Mouse (Mus musculus) forebrain, embryonic 13.5 days (tissue): ENCODE measurements around the gene Pak1. TPM values are rescaled to one million over a fixed set of nuclear protein-coding genes. Genes with fewer than 3 reads are reported as not detected.

Source experiments
- ATAC-seq: fragments of 200-750 bp; cut with Nextera tagmentation; 2 replicates; pipeline ENCODE4 v1.8.0; 2017
- H3K27ac ChIP-seq: fragments of 300-500 bp; sonication (generic); 2 replicates; pipeline ENCODE4 v1.5.1; 2015; ENCODE audit warnings: inconsistent platforms, mild to moderate bottlenecking, moderate library complexity
- H3K27me3 ChIP-seq: fragments of 300-500 bp; sonication (generic); 2 replicates; pipeline ENCODE4 v1.6.1; 2015; ENCODE audit warnings: mild to moderate bottlenecking, inconsistent platforms
- H3K36me3 ChIP-seq: fragments of 300-500 bp; sonication (generic); 2 replicates; pipeline ENCODE4 v1.6.1; 2015; ENCODE audit warnings: mild to moderate bottlenecking, inconsistent platforms; ENCODE audit not compliant: poor library complexity, severe bottlenecking
- H3K4me1 ChIP-seq: fragments of 300-500 bp; sonication (generic); 2 replicates; pipeline ENCODE4 v1.6.1; 2015; ENCODE audit warnings: inconsistent platforms
- H3K4me2 ChIP-seq: fragments of 300-500 bp; sonication (generic); 2 replicates; pipeline ENCODE4 v1.6.1; 2015; ENCODE audit warnings: inconsistent platforms, mild to moderate bottlenecking, moderate library complexity
- H3K4me3 ChIP-seq: fragments of 300-500 bp; sonication (generic); 2 replicates; pipeline ENCODE4 v1.5.1; 2015; ENCODE audit warnings: mild to moderate bottlenecking, inconsistent platforms
- H3K9ac ChIP-seq: fragments of 300-500 bp; sonication (generic); 2 replicates; pipeline ENCODE4 v1.6.1; 2015; ENCODE audit warnings: mild to moderate bottlenecking, inconsistent platforms
- H3K9me3 ChIP-seq: fragments of 300-500 bp; sonication (generic); replicated peaks from 2 replicates; pipeline ENCODE4 v1.6.1; 2016; ENCODE audit warnings: inconsistent platforms
- WGBS: fragments of 180-500 bp; shearing (Covaris S2); methylation state at CpG from one replicate; pipeline ENCODE4 v1.1.7; 2015; 5-methylcytosine and 5-hydroxymethylcytosine counted together
- polyA plus RNA-seq: library from polyadenylated mRNA; unstranded; fragments of >200 nt; fragmentation: Nextera tagmentation; extraction: Ambion mirVana; gene quantifications from 2 replicates; pipeline ENCODE4 v1.2.1, GENCODE M21; 2015

Pak1 gene
- polyA plus RNA-seq, 1 experiment from 2014 or later: 102 TPM

DNA sequence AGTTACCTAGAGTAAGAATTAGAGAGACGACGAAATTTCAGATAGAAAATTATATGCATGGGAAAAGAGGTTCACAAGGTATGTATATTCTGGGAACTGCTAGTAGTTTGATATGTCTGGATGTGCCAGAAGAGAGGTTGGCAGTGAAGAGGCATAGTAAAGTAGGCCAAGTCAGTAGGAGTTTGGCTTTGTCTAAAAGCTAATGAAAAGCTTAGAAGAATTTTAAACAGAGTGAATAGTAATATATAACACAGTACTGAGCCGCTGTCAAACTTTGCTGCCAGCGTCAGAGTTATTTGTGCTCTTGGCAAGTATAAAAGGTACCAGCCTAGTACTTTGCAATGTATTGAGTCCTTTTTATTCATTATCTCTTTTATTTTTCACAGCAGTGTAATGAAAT is 84.1 kb downstream of the Pak1 start:
- H3K9me3 ChIP-seq: no peaks in the 10 kb centered on the region
- H3K27ac ChIP-seq: no peak overlapping the region
- no peak overlapping the region for H3K9ac ChIP-seq
- peaks cover 7% of the 10 kb centered on the region; the same call in 1 of the 2 replicates for H3K36me3 ChIP-seq
- no peaks in the 10 kb centered on the region for H3K27me3 ChIP-seq
- ATAC-seq: no peak
- no peaks in the 10 kb centered on the region for H3K4me1 ChIP-seq
- no peak overlapping the region for H3K4me3 ChIP-seq
- H3K4me2 ChIP-seq: no peak overlapping the region
- WGBS: 86% methylated on average over 4 of the region's 4 CpGs

DNA sequence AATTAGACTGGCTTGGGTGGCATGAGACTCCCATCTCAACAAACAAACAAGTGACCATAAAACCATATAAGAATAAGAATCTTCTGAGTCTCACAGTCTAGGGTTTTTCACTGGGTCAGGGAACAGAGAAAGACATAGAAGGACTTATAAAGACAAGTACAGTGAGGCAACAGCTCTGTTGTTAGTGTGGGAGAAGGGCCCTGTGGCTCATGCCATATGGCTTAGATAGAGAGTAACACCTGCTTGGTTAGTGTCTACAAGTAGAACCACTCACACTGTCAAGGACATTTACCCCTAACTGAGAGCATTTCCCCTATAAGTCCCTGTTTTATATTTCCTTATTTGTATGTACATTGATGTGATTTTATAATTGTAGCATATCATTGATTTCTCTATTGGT is 85.0 kb downstream of the Pak1 start:
- ATAC-seq: no peak
- Histone ChIP-seq H3K4me1 (no peaks in the 10 kb centered on the region), H3K9me3 (no peaks in the 10 kb centered on the region)

DNA sequence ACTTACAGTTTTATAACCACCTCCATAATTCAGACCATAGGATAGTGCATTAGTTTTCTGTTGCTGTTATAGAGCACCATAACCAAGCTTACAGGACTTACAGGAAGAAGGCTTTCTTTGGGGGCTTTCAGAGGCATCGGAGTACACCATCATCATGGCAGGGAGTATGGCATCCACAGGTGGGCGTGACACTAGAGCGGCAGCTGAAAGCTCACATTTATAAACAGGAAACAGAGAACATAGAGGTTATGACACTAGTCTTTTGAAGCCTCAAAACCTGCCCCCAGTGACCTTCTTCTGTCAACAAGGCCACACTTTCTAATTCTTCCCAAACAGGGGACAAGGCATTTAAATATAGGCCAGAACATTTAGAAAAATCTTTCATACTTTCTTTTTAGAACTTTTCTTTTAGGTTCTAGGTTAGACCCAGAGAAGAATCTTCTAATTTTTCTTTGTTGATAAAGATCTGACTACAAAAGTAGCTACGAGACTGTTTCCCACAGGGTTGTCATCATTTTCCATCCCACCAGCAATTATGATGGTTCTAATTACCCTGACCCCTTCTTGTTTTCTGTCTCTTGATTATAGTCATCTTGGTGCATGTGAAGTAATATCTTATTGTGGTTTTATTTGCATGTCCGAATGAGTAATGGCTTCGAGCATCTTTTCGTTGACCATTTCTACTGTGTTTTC is 89.7 kb downstream of the Pak1 start:
- Histone ChIP-seq H3K4me1 (no peaks in the 10 kb centered on the region), H3K4me3 (no peak overlapping the region), H3K4me2 (no peak overlapping the region), H3K9ac (no peak overlapping the region), H3K9me3 (no peaks in the 10 kb centered on the region), H3K27me3 (no peaks in the 10 kb centered on the region), H3K27ac (no peak overlapping the region), H3K36me3 (0 out of 2 replicates have a peak, but pooled peaks cover 3% of the 10 kb centered on the region)
- no peak for ATAC-seq
- WGBS: 94% methylated on average over 7 of the region's 7 CpGs

More for the DNA sequence above, 85.0 kb downstream of the Pak1 start:
- no peak overlapping the region for H3K9ac ChIP-seq
- no peak overlapping the region for H3K4me2 ChIP-seq
- no peak overlapping the region for H3K4me3 ChIP-seq
- H3K27ac ChIP-seq: no peak overlapping the region
- H3K36me3 ChIP-seq: peaks cover 7% of the 10 kb centered on the region; the same call in 1 of the 2 replicates
- no peaks in the 10 kb centered on the region for H3K27me3 ChIP-seq

DNA sequence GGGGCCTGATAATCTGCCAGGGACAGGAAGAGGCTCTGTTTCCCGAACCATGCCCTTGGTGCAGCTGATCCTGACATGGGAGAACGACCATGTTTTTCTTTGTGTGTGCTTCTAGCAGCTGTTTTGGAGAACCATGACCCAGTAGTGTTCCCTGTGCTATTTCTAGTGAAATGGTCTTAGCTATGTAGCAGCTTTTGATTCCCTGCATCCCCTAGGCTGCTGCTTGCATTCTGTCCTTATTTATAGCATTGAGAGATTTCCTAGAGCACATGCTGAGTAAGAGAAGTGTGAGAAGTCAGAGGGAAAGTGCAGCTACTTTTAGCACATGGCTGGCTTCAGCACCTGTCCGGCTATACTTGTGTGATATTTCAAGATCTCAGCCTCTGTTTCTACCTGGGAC is 123.3 kb downstream of the Pak1 start:
- Histone ChIP-seq H3K27ac (no peak overlapping the region), H3K9me3 (no peaks in the 10 kb centered on the region), H3K4me1 (no peaks in the 10 kb centered on the region), H3K9ac (no peak overlapping the region), H3K4me2 (no peak overlapping the region), H3K4me3 (no peak overlapping the region), H3K36me3 (peaks cover 55% of the 10 kb centered on the region), H3K27me3 (no peaks in the 10 kb centered on the region)
- no peak for ATAC-seq
- WGBS: 88% methylated on average over 3 of the region's 3 CpGs

DNA sequence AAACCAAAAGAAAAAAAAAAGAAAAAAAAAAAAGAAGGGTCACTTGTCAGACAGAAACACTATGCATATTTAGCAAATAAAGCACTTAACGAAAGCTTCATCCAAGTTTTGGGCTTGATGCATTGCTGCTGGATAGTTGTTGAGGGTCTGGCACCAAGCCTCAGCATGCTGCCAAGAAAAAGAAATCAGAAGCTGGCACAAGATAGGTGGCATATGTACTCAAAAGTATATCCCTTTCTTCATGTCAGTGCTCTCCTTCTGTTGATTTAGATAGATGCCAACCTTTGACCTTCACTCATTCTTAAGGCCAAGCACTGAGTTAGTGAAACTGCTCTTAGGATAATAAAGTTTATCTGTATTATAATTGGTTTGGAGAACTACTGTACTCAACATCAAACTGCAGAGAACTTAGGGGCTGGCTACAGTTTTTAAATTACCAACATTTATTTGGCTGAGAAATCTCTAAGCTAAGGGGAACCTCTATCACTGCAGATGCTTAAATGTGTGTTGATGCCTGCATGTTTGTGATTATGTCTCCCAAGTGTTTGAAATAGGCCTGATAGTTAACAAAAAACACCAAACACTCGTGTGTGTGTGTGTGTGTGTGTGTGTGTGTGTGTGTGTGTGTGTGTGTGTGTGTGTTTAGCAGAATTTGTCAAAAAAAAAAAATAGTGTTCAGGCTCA is 126.6 kb downstream of the Pak1 start:
- H3K4me3 ChIP-seq: no peak overlapping the region
- no peak overlapping the region for H3K4me2 ChIP-seq
- H3K4me1 ChIP-seq: no peaks in the 10 kb centered on the region
- peak; percentile 73; the same call in 1 of the 2 replicates for ATAC-seq
- no peak overlapping the region for H3K9ac ChIP-seq
- no peaks in the 10 kb centered on the region for H3K27me3 ChIP-seq
- WGBS: 68% methylated on average over 2 of the region's 2 CpGs
- peaks cover 27% of the 10 kb centered on the region for H3K36me3 ChIP-seq
- no peak overlapping the region for H3K27ac ChIP-seq
- no peaks in the 10 kb centered on the region for H3K9me3 ChIP-seq

DNA sequence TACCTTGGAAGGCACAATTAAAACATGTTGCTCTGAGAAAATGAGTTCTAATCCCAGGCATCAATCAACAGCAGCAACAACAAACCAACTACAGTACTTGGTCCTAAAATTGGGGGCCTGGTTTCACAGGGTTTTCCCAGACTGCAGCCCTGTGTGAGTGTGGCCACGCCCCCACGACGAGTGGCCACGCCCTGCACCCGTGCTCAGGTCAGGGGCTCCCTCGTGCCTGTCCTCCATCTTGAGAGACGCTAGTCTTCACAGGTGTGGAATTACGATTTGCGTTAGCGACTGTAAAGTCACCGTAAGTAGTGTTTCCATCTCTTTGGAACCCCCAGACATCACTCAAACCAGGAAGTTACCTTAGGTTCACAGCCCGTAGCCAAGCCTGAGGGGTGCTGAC is 131.4 kb downstream of the Pak1 start, which contains the start of gene Gdpd4:
Gdpd4 (plus strand) TSS at position 214 of the 400 bp plus-strand sequence.
- Histone ChIP-seq H3K27me3 (no peaks in the 10 kb centered on the region), H3K4me2 (no peak within 1 kb of the TSS), H3K4me1 (no peaks in the 10 kb centered on the region), H3K9me3 (no peaks in the 10 kb centered on the region), H3K36me3 (no peaks in the 10 kb centered on the region), H3K9ac (no peak within 1 kb of the TSS), H3K4me3 (no peak within 1 kb of the TSS), H3K27ac (no peak within 1 kb of the TSS)
- WGBS: 82% methylated on average over 12 of the region's 12 CpGs
- no peak for ATAC-seq

DNA sequence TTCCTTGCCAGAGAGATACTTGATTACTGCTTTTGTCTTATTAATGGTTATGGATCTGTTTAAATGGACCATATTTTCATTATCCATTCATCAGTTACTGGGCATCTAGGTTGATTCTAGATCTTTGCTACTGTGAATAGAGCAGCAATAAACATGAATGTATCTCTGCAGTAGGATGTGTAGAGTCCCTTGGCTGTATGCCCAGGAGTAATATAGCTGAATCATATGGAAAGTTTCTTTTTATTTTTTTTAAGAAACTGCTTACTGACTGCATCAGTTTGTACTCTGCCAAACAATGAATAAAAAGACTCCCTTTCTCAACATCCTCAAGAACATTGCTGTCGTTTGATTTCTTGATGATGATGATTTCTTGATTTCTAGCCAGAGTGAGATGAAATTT is 137.5 kb downstream of the Pak1 start:
- 83% methylated on average over 1 of the region's 1 CpGs for WGBS
- Histone ChIP-seq H3K4me1 (no peaks in the 10 kb centered on the region), H3K4me3 (no peak overlapping the region), H3K27me3 (no peaks in the 10 kb centered on the region), H3K4me2 (no peak overlapping the region), H3K9ac (no peak overlapping the region), H3K27ac (no peak overlapping the region), H3K36me3 (no peaks in the 10 kb centered on the region), H3K9me3 (no peaks in the 10 kb centered on the region)
- no peak for ATAC-seq

DNA sequence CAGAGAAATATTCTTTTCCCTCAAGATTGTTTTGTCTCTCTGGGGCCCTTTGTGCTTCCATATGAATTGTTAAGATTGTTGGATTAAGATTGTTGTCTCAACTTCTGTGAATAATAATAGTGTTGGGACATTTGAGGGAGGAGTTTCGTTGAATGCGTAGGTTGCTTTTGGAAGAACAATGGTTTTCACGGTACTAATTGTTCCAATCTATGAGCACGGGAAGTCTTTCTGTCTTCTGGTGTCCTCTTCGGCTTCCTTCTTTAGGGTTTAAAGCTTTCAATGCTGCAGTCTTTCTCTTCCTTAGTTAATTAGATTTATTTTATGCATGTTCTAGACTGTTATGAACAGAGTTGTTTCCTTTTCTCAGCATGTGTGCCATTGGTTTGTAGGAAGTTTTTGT is 138.6 kb downstream of the Pak1 start:
- no peaks in the 10 kb centered on the region for H3K36me3 ChIP-seq
- H3K4me3 ChIP-seq: no peak overlapping the region
- no peak overlapping the region for H3K9ac ChIP-seq
- no peaks in the 10 kb centered on the region for H3K9me3 ChIP-seq
- WGBS: 93% methylated on average over 5 of the region's 5 CpGs
- ATAC-seq: no peak
- no peaks in the 10 kb centered on the region for H3K27me3 ChIP-seq
- no peaks in the 10 kb centered on the region for H3K4me1 ChIP-seq
- H3K4me2 ChIP-seq: no peak overlapping the region
- no peak overlapping the region for H3K27ac ChIP-seq

DNA sequence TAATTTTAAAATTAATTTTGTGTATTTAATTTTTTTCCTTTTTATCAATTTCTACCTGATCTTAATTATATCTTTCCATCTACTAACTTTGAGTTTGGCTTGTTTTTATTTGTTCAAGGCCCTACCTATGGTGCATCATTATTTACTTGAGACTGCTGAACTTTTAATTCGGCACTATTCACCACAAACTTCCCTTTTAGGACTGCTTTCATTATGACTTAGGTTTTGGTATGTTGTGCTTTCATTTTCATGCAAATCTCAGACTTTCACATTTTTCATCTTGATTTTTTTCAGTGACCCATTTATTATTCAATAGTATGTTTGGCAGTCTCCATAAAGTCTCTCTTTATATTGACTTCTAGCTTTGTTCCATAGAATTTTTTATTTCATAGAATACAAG is 156.1 kb downstream of the Pak1 start:
- Histone ChIP-seq H3K27ac (no peak overlapping the region), H3K4me3 (no peak overlapping the region), H3K4me1 (no peaks in the 10 kb centered on the region), H3K27me3 (no peaks in the 10 kb centered on the region), H3K4me2 (no peak overlapping the region), H3K36me3 (no peaks in the 10 kb centered on the region), H3K9me3 (no peaks in the 10 kb centered on the region), H3K9ac (no peak overlapping the region)
- 91% methylated on average over 1 of the region's 1 CpGs for WGBS
- ATAC-seq: no peak

Other genes with a start within 250 kb of the Pak1 start
- gene Aamdc, start 209.0 kb upstream of the Pak1 start, polyA plus RNA-seq: 42.7 and 46.3 TPM in 2 replicates
- gene Rsf1, start 208.7 kb upstream of the Pak1 start, polyA plus RNA-seq: 38.1 and 41.7 TPM in 2 replicates
- 224 and 235 TPM in 2 replicates for gene Clns1a, start 91.9 kb upstream of the Pak1 start, polyA plus RNA-seq
- gene Aqp11, start 50.3 kb upstream of the Pak1 start, polyA plus RNA-seq: 5.9 and 6.8 TPM in 2 replicates
- not detected in 2 replicates for gene Gdpd4, start 131.4 kb downstream of the Pak1 start, polyA plus RNA-seq